Mouse (Mus musculus): ENCODE data around the gene Rnf144b. TPM values are rescaled to one million over a fixed set of nuclear protein-coding genes. Genes with fewer than 3 reads are reported as not detected.

Rnf144b gene
- polyA plus RNA-seq, 1 experiment: 20.9 TPM

GRCm38 (mm10) chr13:47226521-47226920, 104.1 kb downstream of the Rnf144b start:
- no peak overlapping the region for H3K27ac ChIP-seq (ENCODE audit: control insufficient read depth, insufficient read depth, low read depth, low read length)
- no peaks in the 10 kb centered on the region for H3K27me3 ChIP-seq (ENCODE audit: control insufficient read depth, insufficient read depth, low read length)
- no peaks in the 10 kb centered on the region for H3K4me1 ChIP-seq (ENCODE audit: control insufficient read depth, insufficient read depth, low read length)
- no peaks in the 10 kb centered on the region for H3K36me3 ChIP-seq (ENCODE audit: control insufficient read depth, insufficient read depth, low read length)
- H3K4me3 ChIP-seq (ENCODE audit: control insufficient read depth, low read depth, low read length): no peak overlapping the region
- TF ChIP-seq POLR2A (IDR thresholded peaks at IDR 0.05; ENCODE audit: control insufficient read depth, low read depth, low read length) (no peak), CTCF (IDR thresholded peaks at IDR 0.05; ENCODE audit: control insufficient read depth, insufficient read depth, insufficient replicate concordance, low read depth, low read length) (no peak)

- no peak overlapping the region for H3K27ac ChIP-seq (ENCODE audit: control insufficient read depth, insufficient read depth, low read depth, low read length)
- no peaks in the 10 kb centered on the region for H3K27me3 ChIP-seq (ENCODE audit: control insufficient read depth, insufficient read depth, low read length)
- no peak for TF ChIP-seq CTCF (IDR thresholded peaks at IDR 0.05; ENCODE audit: control insufficient read depth, insufficient read depth, insufficient replicate concordance, low read depth, low read length)
- no peak for TF ChIP-seq POLR2A (IDR thresholded peaks at IDR 0.05; ENCODE audit: control insufficient read depth, low read depth, low read length)
- H3K4me3 ChIP-seq (ENCODE audit: control insufficient read depth, low read depth, low read length): no peak overlapping the region
- H3K36me3 ChIP-seq (ENCODE audit: control insufficient read depth, insufficient read depth, low read length): no peaks in the 10 kb centered on the region
- no peaks in the 10 kb centered on the region for H3K4me1 ChIP-seq (ENCODE audit: control insufficient read depth, insufficient read depth, low read length)
Observed at GRCm38 (mm10) chr13:47228201-47228600, 105.7 kb downstream of the Rnf144b start.

- no peak overlapping the region for H3K27ac ChIP-seq (ENCODE audit: control insufficient read depth, insufficient read depth, low read depth, low read length)
Observed at GRCm38 (mm10) chr13:47228626-47229190, 106.3 kb downstream of the Rnf144b start.

DNA sequence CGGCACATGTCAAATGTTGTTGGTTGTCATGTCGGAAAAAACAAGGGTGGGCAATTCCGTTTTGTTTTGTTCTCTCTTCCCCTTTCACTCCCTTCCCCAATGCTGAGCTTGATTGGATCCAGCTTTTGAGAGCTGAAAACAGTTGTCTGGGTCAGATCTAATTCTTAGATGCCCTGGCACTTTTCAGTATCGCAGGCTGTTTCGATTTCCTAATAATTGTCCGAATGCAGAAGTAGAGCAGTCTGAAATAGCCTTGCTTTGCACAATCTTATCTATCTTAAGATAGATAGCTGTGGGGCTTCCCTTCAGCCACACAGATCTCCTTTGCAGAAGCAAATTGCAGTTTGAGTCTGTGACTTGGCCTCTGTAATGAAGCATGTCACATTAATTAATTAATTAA, 109.7 kb downstream of the Rnf144b start:
- no peaks in the 10 kb centered on the region for H3K27me3 ChIP-seq (ENCODE audit: control insufficient read depth, insufficient read depth, low read length)
- H3K36me3 ChIP-seq (ENCODE audit: control insufficient read depth, insufficient read depth, low read length): no peaks in the 10 kb centered on the region
- no peak overlapping the region for H3K4me3 ChIP-seq (ENCODE audit: control insufficient read depth, low read depth, low read length)
- H3K4me1 ChIP-seq (ENCODE audit: control insufficient read depth, insufficient read depth, low read length): no peaks in the 10 kb centered on the region
- no peak for TF ChIP-seq CTCF (IDR thresholded peaks at IDR 0.05; ENCODE audit: control insufficient read depth, insufficient read depth, insufficient replicate concordance, low read depth, low read length)
- TF ChIP-seq POLR2A (IDR thresholded peaks at IDR 0.05; ENCODE audit: control insufficient read depth, low read depth, low read length): no peak
- H3K27ac ChIP-seq (ENCODE audit: control insufficient read depth, insufficient read depth, low read depth, low read length): no peak overlapping the region

More at GRCm38 (mm10) chr13:47228626-47229190, 106.3 kb downstream of the Rnf144b start:
- Histone ChIP-seq H3K4me1 (ENCODE audit: control insufficient read depth, insufficient read depth, low read length) (no peaks in the 10 kb centered on the region), H3K4me3 (ENCODE audit: control insufficient read depth, low read depth, low read length) (no peak overlapping the region), H3K27me3 (ENCODE audit: control insufficient read depth, insufficient read depth, low read length) (no peaks in the 10 kb centered on the region), H3K36me3 (ENCODE audit: control insufficient read depth, insufficient read depth, low read length) (no peaks in the 10 kb centered on the region)
- TF ChIP-seq POLR2A (IDR thresholded peaks at IDR 0.05; ENCODE audit: control insufficient read depth, low read depth, low read length): no peak
- TF ChIP-seq CTCF (IDR thresholded peaks at IDR 0.05; ENCODE audit: control insufficient read depth, insufficient read depth, insufficient replicate concordance, low read depth, low read length): no peak

GRCm38 (mm10) chr13:47237376-47237775, 114.9 kb downstream of the Rnf144b start:
- TF ChIP-seq CTCF (IDR thresholded peaks at IDR 0.05; ENCODE audit: control insufficient read depth, insufficient read depth, insufficient replicate concordance, low read depth, low read length) (no peak), POLR2A (IDR thresholded peaks at IDR 0.05; ENCODE audit: control insufficient read depth, low read depth, low read length) (no peak)
- Histone ChIP-seq H3K27ac (ENCODE audit: control insufficient read depth, insufficient read depth, low read depth, low read length) (no peak overlapping the region), H3K4me3 (ENCODE audit: control insufficient read depth, low read depth, low read length) (no peak overlapping the region), H3K36me3 (ENCODE audit: control insufficient read depth, insufficient read depth, low read length) (no peaks in the 10 kb centered on the region), H3K27me3 (ENCODE audit: control insufficient read depth, insufficient read depth, low read length) (no peaks in the 10 kb centered on the region), H3K4me1 (ENCODE audit: control insufficient read depth, insufficient read depth, low read length) (no peaks in the 10 kb centered on the region)

GRCm38 (mm10) chr13:47238131-47238530, 115.7 kb downstream of the Rnf144b start:
- H3K36me3 ChIP-seq (ENCODE audit: control insufficient read depth, insufficient read depth, low read length): no peaks in the 10 kb centered on the region
- no peaks in the 10 kb centered on the region for H3K4me1 ChIP-seq (ENCODE audit: control insufficient read depth, insufficient read depth, low read length)
- no peak overlapping the region for H3K4me3 ChIP-seq (ENCODE audit: control insufficient read depth, low read depth, low read length)
- TF ChIP-seq POLR2A (IDR thresholded peaks at IDR 0.05; ENCODE audit: control insufficient read depth, low read depth, low read length) (no peak), CTCF (IDR thresholded peaks at IDR 0.05; ENCODE audit: control insufficient read depth, insufficient read depth, insufficient replicate concordance, low read depth, low read length) (no peak)
- no peak overlapping the region for H3K27ac ChIP-seq (ENCODE audit: control insufficient read depth, insufficient read depth, low read depth, low read length)
- no peaks in the 10 kb centered on the region for H3K27me3 ChIP-seq (ENCODE audit: control insufficient read depth, insufficient read depth, low read length)

- no peak for TF ChIP-seq POLR2A (IDR thresholded peaks at IDR 0.05; ENCODE audit: control insufficient read depth, low read depth, low read length)
- TF ChIP-seq CTCF (IDR thresholded peaks at IDR 0.05; ENCODE audit: control insufficient read depth, insufficient read depth, insufficient replicate concordance, low read depth, low read length): no peak
- no peaks in the 10 kb centered on the region for H3K4me1 ChIP-seq (ENCODE audit: control insufficient read depth, insufficient read depth, low read length)
- H3K27me3 ChIP-seq (ENCODE audit: control insufficient read depth, insufficient read depth, low read length): no peaks in the 10 kb centered on the region
- no peak overlapping the region for H3K27ac ChIP-seq (ENCODE audit: control insufficient read depth, insufficient read depth, low read depth, low read length)
- no peaks in the 10 kb centered on the region for H3K36me3 ChIP-seq (ENCODE audit: control insufficient read depth, insufficient read depth, low read length)
- H3K4me3 ChIP-seq (ENCODE audit: control insufficient read depth, low read depth, low read length): no peak overlapping the region
Observed at GRCm38 (mm10) chr13:47243569-47243968, 121.1 kb downstream of the Rnf144b start.

Measured in testis, adult 2 months (tissue).